Mouse (Mus musculus): ENCODE results near the gene Gp5.

DNA sequence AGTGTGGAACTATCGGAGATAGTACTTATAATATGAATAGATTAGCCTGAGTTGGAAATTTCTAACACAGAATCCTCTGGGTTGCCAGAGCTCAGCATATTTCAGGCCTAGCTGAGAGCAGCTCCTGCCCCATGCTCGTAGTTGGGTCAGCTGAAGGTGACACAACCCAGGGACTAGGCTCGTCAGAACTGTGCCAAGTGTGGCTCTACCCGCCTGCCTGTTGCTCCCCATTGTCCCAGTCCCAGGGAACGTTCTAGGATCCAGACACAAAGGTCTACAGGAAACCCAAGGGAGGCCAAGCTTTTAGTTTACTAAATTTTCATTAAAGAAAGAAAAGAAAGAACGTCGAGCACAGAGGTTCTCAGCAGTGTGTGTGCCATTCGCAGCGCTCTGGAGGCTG, 49.2 kb downstream of the Gp5 start:
- TF ChIP-seq EP300 (optimal IDR thresholded peaks at IDR 0.05) (no peak), CTCF (IDR thresholded peaks at IDR 0.05; ENCODE audit: low read depth) (no peak)
